In the genomic region with DNA sequence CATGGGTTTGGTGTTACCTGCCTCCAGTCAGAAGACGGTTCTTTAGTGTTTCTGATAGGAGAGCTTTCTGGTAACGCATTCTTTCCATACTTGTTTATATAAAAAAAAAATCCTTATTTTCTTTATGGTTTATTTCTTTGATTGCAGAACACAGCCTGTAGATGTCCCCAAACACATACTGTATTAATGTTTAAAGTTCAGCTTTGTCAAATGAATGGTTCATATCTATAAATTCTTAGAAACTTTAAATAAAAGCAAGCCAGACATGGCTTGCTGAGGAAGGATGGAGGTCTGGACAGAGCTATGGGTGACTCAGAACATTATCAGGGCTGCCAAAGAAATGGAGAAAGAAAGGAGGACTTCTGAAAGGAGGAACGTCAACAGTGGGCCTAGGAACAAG, we compare ENCODE assay signal across 21 mouse cellular contexts.
DNase-seq lines count a peak whose midpoint lies in the region; ATAC-seq and TF ChIP-seq lines count a peak whose summit lies in the region.
"Had no signal": no experiment of that assay in that cellular context is flagged by ENCODE, and none has a peak within 500 bp of the region (broad histone marks: within the 10 kb centered on the region; RNA-seq: fewer than 3 reads in every experiment).

No protein-coding gene starts in this region.

- H3K9ac ChIP-seq in forebrain, postnatal 0 days, result no peak overlapping the region
- H3K9ac ChIP-seq in forebrain, embryonic 15.5 days (replicated peaks), result no peak overlapping the region
- H3K9ac ChIP-seq in intestine, postnatal 0 days (ENCODE audit: low read depth, low read length), result no peak overlapping the region
- no peak overlapping the region for H3K9ac ChIP-seq in intestine, embryonic 16.5 days (ENCODE audit: low read depth, low read length)
- no peak overlapping the region for H3K9ac ChIP-seq in lung, postnatal 0 days (replicated peaks; ENCODE audit: low read depth)
- H3K9ac ChIP-seq: forebrain, embryonic 13.5 days; hindbrain, embryonic 13.5 days; limb, embryonic 12.5 days; liver, embryonic 15.5 days; neural tube, embryonic 13.5 days had no signal

- no peak overlapping the region for H3K27ac ChIP-seq in forebrain, postnatal 0 days (ENCODE audit: low read depth, low read length)
- H3K27ac ChIP-seq in forebrain, embryonic 15.5 days (replicated peaks), result no peak overlapping the region
- H3K27ac ChIP-seq in intestine, postnatal 0 days (ENCODE audit: low read depth, low read length), result no peak overlapping the region
- H3K27ac ChIP-seq in intestine, embryonic 16.5 days (ENCODE audit: low read length), result no peak overlapping the region
- no peak overlapping the region for H3K27ac ChIP-seq in lung, postnatal 0 days (ENCODE audit: low read length)
- H3K27ac ChIP-seq: forebrain, embryonic 13.5 days; hindbrain, embryonic 13.5 days; limb, embryonic 12.5 days; liver, embryonic 15.5 days; macrophage; neural tube, embryonic 13.5 days had no signal

- no peak for ATAC-seq in forebrain, postnatal 0 days
- no peak for ATAC-seq in forebrain, embryonic 15.5 days (replicated peaks)
- no peak for ATAC-seq in intestine, postnatal 0 days
- ATAC-seq in intestine, embryonic 16.5 days, result no peak
- no peak for ATAC-seq in lung, postnatal 0 days
- ATAC-seq: activated CD4-positive, CD25-positive, alpha-beta regulatory T cell, adult 4 months; forebrain, embryonic 13.5 days had no signal

- H3K9me3 ChIP-seq in forebrain, postnatal 0 days (ENCODE audit: low read length), result no peaks in the 10 kb centered on the region
- no peaks in the 10 kb centered on the region for H3K9me3 ChIP-seq in forebrain, embryonic 15.5 days
- H3K9me3 ChIP-seq in intestine, postnatal 0 days (ENCODE audit: control insufficient read depth), result no peaks in the 10 kb centered on the region
- H3K9me3 ChIP-seq in intestine, embryonic 16.5 days (ENCODE audit: control insufficient read depth, low read length), result no peaks in the 10 kb centered on the region
- H3K9me3 ChIP-seq in lung, postnatal 0 days (ENCODE audit: low read length), result no peaks in the 10 kb centered on the region
- H3K9me3 ChIP-seq: forebrain, embryonic 13.5 days; hindbrain, embryonic 13.5 days; limb, embryonic 12.5 days; liver, embryonic 15.5 days; neural tube, embryonic 13.5 days had no signal

- 83% methylated on average over 3 of the region's 3 CpGs for WGBS in forebrain, postnatal 0 days
- 84% methylated on average over 3 of the region's 3 CpGs for WGBS in forebrain, embryonic 15.5 days
- WGBS in intestine, postnatal 0 days, result 73% methylated on average over 3 of the region's 3 CpGs
- WGBS in intestine, embryonic 16.5 days, result 67% methylated on average over 3 of the region's 3 CpGs
- 60% methylated on average over 3 of the region's 3 CpGs for WGBS in lung, postnatal 0 days

- peak; percentile 42 for DNase-seq in forebrain, postnatal 0 days
- peak; percentile 36 for DNase-seq in lung, postnatal 0 days (ENCODE audit: low spot score)
- DNase-seq in lung, adult 18-20 months, result no peak
- peak; percentile 30 for DNase-seq in adipocyte (ENCODE audit: low spot score)
- DNase-seq in right cerebral cortex, postnatal 14 days, result no peak
- DNase-seq: adrenal gland, adult 8-10 months; cerebellum, adult 8-10 months; cerebellum, postnatal 36 days; kidney, adult 2 months; kidney, postnatal 4 days; thymus, postnatal 4 days had no signal

- H3K4me1 ChIP-seq in forebrain, postnatal 0 days (ENCODE audit: insufficient read depth), result no peaks in the 10 kb centered on the region
- no peaks in the 10 kb centered on the region for H3K4me1 ChIP-seq in forebrain, embryonic 15.5 days
- no peaks in the 10 kb centered on the region for H3K4me1 ChIP-seq in intestine, postnatal 0 days (replicated peaks; ENCODE audit: control insufficient read depth, insufficient read depth, low read length)
- no peaks in the 10 kb centered on the region for H3K4me1 ChIP-seq in intestine, embryonic 16.5 days (ENCODE audit: control insufficient read depth, insufficient read depth, low read length)
- H3K4me1 ChIP-seq in lung, postnatal 0 days (ENCODE audit: insufficient read depth, low read depth, low read length), result no peaks in the 10 kb centered on the region
- H3K4me1 ChIP-seq: forebrain, embryonic 13.5 days; hindbrain, embryonic 13.5 days; liver, embryonic 15.5 days; neural tube, embryonic 13.5 days had no signal

- H3K36me3 ChIP-seq in forebrain, postnatal 0 days (ENCODE audit: insufficient read depth), result no peaks in the 10 kb centered on the region
- no peaks in the 10 kb centered on the region for H3K36me3 ChIP-seq in forebrain, embryonic 15.5 days
- no peaks in the 10 kb centered on the region for H3K36me3 ChIP-seq in intestine, postnatal 0 days (ENCODE audit: control insufficient read depth, insufficient read depth)
- H3K36me3 ChIP-seq in intestine, embryonic 16.5 days (ENCODE audit: control insufficient read depth, insufficient read depth, low read length), result no peaks in the 10 kb centered on the region
- H3K36me3 ChIP-seq in lung, postnatal 0 days (ENCODE audit: insufficient read depth, low read length), result no peaks in the 10 kb centered on the region
- H3K36me3 ChIP-seq: hindbrain, embryonic 13.5 days; limb, embryonic 12.5 days; liver, embryonic 15.5 days; neural tube, embryonic 13.5 days had no signal

- no peak for TF ChIP-seq EP300 in lung, postnatal 0 days (IDR thresholded peaks at IDR 0.05)

- H3K27me3 ChIP-seq in forebrain, postnatal 0 days (ENCODE audit: insufficient read depth, low read length), result no peaks in the 10 kb centered on the region
- H3K27me3 ChIP-seq in forebrain, embryonic 15.5 days, result no peaks in the 10 kb centered on the region
- H3K27me3 ChIP-seq in intestine, postnatal 0 days (replicated peaks; ENCODE audit: control insufficient read depth, insufficient read depth, low read length), result no peaks in the 10 kb centered on the region
- no peaks in the 10 kb centered on the region for H3K27me3 ChIP-seq in intestine, embryonic 16.5 days (replicated peaks; ENCODE audit: control insufficient read depth, insufficient read depth, low read length)
- H3K27me3 ChIP-seq in lung, postnatal 0 days (replicated peaks; ENCODE audit: insufficient read depth, low read length), result no peaks in the 10 kb centered on the region
- H3K27me3 ChIP-seq: forebrain, embryonic 13.5 days; hindbrain, embryonic 13.5 days; limb, embryonic 12.5 days; liver, embryonic 15.5 days; neural tube, embryonic 13.5 days had no signal

- peak; percentile 45 for TF ChIP-seq CTCF in forebrain, postnatal 0 days (IDR thresholded peaks at IDR 0.05; ENCODE audit: low read depth)
- TF ChIP-seq CTCF in intestine, postnatal 0 days (IDR thresholded peaks at IDR 0.05; ENCODE audit: low read depth), result 0 out of 2 replicates have a peak, but pooled peaks have one; percentile 11
- TF ChIP-seq CTCF in lung, postnatal 0 days (IDR thresholded peaks at IDR 0.05), result no peak

- no peak overlapping the region for H3K4me2 ChIP-seq in forebrain, postnatal 0 days (ENCODE audit: low read depth)
- H3K4me2 ChIP-seq in forebrain, embryonic 15.5 days (replicated peaks), result no peak overlapping the region
- no peak overlapping the region for H3K4me2 ChIP-seq in intestine, postnatal 0 days (replicated peaks; ENCODE audit: low read depth)
- no peak overlapping the region for H3K4me2 ChIP-seq in intestine, embryonic 16.5 days (ENCODE audit: low read depth, low read length)
- H3K4me2 ChIP-seq in lung, postnatal 0 days (replicated peaks; ENCODE audit: low read depth, low read length), result no peak overlapping the region
- H3K4me2 ChIP-seq: forebrain, embryonic 13.5 days; hindbrain, embryonic 13.5 days; limb, embryonic 12.5 days; liver, embryonic 15.5 days; neural tube, embryonic 13.5 days had no signal

- no peak overlapping the region for H3K4me3 ChIP-seq in forebrain, postnatal 0 days (ENCODE audit: low read depth, low read length)
- no peak overlapping the region for H3K4me3 ChIP-seq in forebrain, embryonic 15.5 days
- no peak overlapping the region for H3K4me3 ChIP-seq in intestine, postnatal 0 days (ENCODE audit: low read depth, low read length)
- no peak overlapping the region for H3K4me3 ChIP-seq in intestine, embryonic 16.5 days (ENCODE audit: low read length)
- H3K4me3 ChIP-seq in lung, postnatal 0 days (ENCODE audit: low read depth, low read length), result no peak overlapping the region
- H3K4me3 ChIP-seq: forebrain, embryonic 13.5 days; hindbrain, embryonic 13.5 days; limb, embryonic 12.5 days; liver, embryonic 15.5 days; neural tube, embryonic 13.5 days had no signal

Comparison
In these comparisons a context has a peak if more than half of its experiments do, and no peak if none do; other contexts are left out.
1. DNase-seq: peak in forebrain, postnatal 0 days (single experiment), lung, postnatal 0 days (single experiment) and adipocyte (single experiment); none in lung, adult 18-20 months (0 of 2) and right cerebral cortex, postnatal 14 days (single experiment).